Mouse (Mus musculus) Muller cell, postnatal 12 days (primary cell): ENCODE data around the gene Vps51.

Source experiments
- DNase-seq: peaks from one replicate; pipeline ENCODE4 v3.0.0-alpha.2; 2015; ENCODE audit errors: inconsistent ontology term

The Vps51 gene

DNA sequence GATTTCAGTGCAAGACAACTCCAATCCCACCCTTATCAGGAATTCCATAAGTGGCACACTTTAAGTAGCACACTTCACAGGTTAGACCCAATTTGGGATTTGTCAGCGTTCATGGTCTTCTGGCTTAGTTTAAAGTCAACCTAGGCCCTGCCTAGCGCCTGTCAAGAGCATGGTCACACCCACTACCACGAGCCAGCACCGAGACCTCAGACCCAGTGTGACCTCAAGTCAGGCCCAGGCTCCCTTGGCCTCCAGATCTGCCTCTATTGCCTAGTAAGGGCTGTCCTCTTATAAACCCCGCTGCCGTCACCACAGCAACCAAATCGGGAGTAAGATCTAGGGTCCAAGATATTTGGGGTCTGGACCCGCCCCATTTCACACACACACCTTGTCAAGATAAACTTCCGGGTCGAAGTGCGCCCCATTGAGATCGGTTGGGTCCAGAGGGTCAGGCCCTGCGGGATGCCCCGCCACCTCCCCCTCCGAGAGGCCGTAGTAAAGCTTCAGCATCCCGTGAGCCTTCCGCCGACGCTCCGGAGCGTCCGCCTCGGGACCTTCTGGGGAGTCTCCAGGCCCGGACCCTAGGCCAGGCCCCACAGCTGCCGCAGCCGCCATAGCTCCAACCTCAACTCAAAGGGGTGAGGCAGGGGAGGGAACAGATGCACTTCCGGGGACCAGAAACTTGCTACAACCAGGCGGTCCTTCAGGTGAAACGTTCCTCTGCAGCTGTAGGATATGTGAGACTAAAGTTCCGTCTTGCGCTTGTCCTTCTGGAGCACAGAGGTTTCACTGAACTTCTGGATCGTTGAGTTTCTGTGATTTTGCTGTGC is at the start of gene Vps51:
Gene Vps51 (minus strand): TSS at position 668 of the 830 bp plus-strand sequence.
- peak; percentile 94 for DNase-seq

DNA sequence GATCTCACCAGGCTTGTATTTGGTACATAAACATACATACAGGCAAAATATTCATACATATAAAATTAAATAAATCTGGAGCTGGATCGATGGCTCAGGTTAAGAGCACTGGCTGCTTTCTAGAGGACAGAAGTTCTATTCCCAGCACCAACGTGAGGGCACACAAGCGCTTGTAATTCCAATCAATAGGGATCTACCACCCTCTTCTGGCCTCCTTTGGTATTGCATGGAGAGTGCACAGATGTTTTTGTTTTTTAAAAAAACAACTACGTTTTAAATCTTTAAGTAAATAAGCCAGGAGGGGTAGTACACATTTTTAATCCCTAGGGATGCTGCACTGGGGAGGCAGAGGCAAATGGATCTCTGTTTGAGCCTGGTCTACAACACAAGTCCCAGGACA is 49.3 kb upstream of the Vps51 start:
- no peak for DNase-seq

DNA sequence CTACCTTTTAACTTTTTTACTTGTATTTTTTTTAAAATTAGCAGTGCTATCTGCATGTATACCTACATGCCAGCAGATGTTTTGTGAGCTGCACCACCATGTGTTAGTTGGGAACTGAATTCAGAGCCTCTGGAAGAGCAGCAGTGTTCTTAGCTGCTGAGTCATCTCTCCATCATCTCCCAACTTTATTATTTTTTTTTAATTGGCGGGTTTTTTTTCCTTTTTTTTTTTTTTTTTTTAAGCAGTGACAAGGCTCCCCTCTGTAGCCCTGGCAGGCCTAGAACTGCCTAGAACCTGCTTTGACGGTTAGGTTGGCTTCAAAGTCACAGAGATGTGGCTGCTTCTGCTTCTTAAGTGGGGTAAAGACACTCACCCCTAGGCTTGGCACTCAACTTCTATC is 47.9 kb upstream of the Vps51 start:
- DNase-seq: no peak

DNA sequence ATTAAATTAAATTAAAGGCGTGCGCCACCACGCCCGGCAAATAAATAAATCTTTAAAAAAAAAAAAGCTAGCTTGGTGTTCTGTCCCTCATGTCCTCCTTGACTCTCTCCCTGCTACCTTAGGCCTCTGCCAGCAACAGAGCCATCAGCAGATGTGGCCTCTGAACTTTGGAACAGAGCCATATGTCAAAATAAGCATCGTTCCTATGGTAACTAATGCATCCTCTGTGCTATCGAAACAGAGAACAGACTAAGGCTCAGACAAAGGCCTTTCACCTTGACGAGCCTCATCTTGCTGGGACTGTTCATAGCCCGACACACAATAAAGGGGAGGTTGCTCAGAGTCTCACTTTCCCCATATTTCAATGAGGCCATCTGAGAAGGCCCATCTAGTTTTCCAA is 46.3 kb upstream of the Vps51 start:
- DNase-seq: no peak

DNA sequence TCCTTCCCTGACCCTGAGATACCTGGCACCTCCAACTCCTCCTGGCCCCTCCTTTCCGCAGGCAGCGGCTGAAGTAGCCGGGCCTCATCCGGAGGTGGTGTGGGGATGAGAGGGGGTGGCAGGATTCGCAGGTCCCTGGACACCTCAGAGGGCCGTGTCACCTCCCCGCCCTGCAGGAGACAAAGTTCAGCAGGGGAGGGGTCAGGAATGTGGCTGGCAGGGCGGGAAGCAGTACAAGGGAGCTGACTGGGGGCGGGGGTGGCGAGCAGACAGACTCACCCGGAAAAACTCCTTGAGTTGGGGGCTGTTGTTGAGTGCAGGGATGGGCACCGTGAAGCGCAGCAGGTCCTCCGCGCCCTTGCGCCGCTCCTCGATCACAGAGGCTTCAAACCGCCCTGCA is 44.7 kb upstream of the Vps51 start:
- DNase-seq: no peak

DNA sequence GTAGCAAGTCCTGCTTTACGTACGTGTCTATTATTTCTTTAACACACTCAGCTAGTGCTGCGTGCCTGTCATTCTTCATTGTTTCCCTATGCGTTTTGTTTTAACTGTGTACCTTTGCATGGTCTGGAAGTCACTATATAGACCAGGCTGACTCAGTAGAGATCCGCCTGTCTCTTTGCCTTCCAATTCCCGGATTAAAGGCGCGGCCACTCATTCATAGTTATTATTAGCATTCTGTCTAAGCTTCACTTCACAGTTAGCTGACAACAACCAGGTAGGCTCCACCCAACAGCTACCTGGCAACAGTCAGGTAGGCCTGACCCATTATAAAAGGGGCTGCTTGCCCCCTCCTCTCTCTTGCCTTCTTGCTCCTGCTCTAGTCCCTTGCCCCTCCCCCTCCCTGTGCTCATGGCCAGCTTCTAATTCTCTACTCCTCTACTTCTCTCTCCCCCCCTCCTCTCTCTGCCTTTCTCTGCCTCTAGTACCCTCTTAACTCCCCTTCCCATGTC is 41.7 kb upstream of the Vps51 start:
- DNase-seq: no peak

GRCm38 (mm10) chr19:6117986-6118676 is 41.1 kb upstream of the Vps51 start, which contains the start of gene Sac3d1:
Gene Sac3d1 (minus strand): TSS chr19:6118650.
- DNase-seq: peak; percentile 94

GRCm38 (mm10) chr19:6117346-6117985 is 40.4 kb upstream of the Vps51 start:
- DNase-seq: peak; percentile 29

DNA sequence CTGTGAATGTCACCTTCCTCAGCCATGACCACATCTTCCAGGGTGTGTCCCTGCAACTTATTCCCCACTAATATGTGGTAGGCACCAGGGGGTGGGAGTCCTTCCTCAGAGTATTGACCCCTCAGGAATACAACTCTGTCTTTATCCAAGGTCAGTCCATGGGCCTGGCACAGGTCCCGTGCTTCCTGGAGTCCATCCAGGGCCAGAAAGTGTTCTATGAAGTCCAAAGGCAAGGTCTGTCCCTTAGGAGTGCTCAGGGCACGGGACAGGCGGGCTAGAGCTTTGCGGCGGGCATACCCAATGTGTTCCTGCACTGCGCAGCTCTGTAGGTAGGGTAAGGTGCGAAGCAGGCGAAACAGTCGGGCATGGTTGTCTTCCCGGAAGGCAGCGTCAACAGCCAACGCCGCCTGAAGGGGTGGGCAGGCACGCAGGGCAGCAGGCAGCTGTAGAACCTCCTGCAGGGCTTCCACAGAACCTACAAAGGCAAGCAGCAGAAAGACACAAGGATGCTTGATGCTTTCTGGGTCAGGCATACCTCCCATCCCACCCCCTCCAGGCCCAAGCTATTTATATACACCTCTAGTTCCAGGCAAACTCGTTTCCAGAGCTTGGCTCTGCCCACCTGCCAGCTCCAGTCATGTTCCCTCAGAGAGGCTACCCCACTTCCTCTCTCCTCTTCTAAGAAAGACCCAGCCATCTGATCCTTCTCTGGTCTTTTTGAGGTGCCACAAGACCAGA is 39.3 kb upstream of the Vps51 start:
- DNase-seq: no peak

DNA sequence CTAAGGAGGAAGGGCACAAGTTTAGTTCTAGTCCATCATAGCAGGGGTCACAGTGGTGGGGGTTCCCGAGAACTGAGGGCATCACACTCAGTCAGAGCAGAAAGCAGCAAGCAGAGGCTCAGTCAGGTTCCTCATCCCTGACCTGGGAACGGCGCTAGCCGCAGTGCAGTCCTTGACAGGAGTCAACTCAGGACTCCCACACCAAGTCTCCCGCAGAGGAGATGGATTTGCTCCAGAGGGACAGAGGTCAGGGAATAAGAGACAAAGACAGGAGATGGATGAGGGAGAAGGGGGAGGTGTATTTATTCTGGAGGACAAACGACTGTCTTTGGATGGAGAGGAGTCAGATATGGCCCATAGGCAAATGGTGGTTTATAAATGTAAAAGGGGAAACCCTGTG is 36.1 kb upstream of the Vps51 start:
- DNase-seq: no peak

DNA sequence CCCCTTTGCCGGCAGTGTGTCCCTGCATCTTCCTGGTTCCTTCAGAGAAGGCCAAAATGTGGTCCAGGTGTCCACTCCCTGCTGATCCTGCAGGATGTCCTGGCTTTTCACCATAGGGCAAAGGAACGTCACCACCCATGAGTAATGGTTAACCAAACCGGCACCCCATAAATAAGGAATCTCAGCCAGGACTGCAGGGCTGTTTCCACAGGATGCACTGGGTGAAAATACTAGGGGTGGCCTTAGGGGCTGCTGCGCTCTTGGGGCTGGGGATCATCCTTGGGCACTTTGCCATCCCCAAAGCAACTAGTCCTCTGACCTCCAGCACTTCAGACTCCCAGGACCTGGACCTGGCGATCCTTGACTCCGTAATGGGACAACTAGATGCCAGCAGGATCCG is 28.6 kb upstream of the Vps51 start, which contains the start of gene Naaladl1:
Gene Naaladl1 (plus strand): TSS at position 197 of the 400 bp plus-strand sequence.
- no peak for DNase-seq

DNA sequence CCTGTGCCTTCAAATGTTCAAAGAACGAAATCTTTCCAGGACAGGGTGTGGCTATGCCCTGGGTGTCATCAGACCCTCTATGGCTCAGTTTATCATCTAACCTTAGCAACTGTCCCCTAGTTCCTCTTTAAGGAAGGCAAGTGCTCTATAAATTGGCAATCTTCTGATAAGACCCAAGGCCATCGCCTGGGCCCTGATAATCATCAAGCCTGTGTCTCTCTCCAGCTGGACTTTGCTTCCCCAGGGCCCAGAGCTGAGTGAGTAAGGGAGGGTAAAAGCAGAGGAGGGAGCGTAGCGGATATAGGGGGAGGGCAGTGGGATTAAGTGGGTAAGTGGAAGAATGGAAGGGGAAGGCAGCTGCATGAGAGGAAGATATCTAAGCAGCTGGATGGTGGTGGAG is 27.4 kb upstream of the Vps51 start:
- no peak for DNase-seq

DNA sequence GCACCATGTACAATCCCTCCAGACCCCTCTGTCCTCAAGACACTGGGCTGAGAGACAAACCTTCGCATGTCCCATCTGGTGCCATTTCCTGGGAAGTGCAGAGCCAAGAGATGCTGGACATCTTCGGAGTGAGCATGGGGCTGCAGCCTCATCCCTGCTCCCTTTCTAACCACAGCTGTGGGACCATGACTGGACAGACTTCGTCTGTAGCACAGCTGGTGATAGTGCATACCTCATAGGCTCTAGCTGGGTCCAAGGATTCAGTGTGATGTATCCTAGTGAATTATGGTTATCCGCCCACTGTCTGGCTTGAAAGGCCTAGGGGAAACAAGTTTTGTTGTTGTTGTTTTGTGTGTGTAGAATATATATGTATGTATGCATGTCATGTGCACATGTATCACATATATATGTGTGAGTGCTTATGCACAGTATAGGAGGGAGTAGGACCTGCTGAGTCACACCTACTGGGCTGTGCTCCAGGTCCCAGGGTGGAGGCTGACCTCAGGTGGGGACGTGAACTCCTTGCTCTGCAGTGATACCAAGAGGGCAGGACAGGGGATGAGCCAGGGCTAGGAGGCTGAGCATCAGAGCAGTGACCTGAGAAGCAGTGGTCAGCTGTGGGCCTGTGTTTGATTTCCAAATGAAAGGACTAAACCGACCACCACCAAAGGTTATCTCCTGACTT is 25.3 kb upstream of the Vps51 start:
- no peak for DNase-seq

GRCm38 (mm10) chr19:6101186-6101585 is 24.2 kb upstream of the Vps51 start:
- no peak for DNase-seq

DNA sequence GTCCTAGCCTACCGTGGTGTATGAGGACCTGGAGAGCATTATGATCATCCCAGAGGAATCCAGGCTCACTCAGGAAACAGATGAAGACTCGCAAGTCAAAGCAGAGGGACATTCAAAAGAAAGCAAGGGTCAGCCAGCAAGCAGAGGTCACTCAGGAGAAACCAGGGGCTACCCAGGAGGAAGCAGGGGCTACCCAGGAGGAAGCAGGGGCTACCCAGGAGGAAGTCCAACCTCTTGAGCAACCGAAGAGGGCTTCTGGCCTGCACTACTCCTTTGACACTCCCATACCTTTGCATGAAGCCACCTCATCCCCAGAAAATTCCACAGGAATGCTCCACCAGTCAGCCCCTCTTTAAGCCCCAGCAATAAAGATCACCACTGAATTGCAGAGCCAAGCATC is 20.8 kb upstream of the Vps51 start:
- no peak for DNase-seq

DNA sequence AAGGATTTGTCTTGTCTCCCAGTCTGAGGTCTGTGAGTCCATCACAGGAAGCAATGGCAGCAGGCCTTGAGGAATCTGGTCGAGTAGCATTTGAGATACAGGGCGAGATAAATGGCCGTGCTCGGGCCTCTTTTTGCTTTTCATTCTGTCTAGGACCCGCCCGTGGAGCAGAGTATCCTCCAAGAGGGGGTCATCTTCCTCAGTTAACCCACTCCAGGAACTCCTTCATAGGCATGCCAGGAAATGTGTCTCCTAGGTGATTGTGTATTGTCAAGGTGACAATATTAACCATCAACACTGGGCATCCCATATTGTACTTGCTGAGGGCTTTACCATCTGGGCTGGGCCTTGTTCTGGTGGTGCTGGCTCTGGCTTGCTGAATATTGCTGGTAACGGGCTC is 17.1 kb upstream of the Vps51 start, which contains the start of gene AC131692.1:
Gene AC131692.1 (plus strand): TSS at position 301 of the 400 bp plus-strand sequence.
- no peak for DNase-seq

GRCm38 (mm10) chr19:6088841-6089240 is 11.8 kb upstream of the Vps51 start:
- no peak for DNase-seq

DNA sequence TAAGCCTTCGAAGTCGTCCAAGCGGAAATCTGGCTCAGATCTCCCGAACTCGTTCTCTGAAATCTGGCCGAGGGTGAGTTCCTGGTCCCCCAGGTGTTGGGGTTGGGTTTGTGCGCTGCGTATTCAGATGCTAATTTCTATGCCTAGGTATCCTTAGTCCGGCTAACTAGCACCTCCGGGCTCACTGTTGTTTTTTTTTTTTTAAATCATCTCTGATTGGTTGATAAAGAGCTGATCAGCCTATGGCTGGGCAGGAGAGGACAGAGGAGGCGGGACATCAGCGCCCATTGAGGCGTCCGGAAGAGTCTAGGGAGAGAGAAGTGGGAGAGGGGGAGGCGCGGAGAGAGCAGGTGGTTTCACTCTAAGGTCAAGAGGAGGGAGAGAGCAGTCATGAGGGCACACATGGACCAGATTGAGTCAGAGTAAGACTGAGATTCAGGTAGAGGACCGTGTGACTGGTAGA is 8.4 kb upstream of the Vps51 start:
- peak; percentile 85 for DNase-seq

GRCm38 (mm10) chr19:6084478-6085248 is 7.6 kb upstream of the Vps51 start, which contains the start of the genes Zfpl1 and Cdca5:
Gene Zfpl1 (minus strand): TSS chr19:6084956.
Gene Cdca5 (plus strand): TSS chr19:6084983.
- peak; percentile 98 for DNase-seq

DNA sequence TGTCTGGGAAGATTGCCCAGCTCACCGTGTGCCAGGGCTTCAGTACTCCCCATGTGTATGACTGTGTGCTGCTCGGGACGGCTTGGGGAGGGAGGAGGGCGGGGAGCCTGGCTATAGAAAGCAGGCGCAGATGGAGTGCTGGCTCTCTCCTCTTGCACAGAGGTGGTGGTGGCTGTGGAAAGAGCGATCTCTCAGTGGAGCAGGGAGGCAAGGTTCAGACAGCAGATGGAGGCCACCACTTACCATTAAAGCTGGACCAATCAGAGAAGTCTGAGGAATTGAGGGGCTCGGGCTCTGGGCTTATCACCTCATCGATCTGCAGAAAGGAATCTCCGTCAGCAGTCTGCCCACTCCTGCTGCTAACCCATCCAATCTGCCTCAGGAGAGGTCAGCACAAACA is 5.1 kb upstream of the Vps51 start, which contains the start of gene Gm28374:
Gene Gm28374 (minus strand): TSS at position 101 of the 400 bp plus-strand sequence.
- no peak for DNase-seq
